Mouse (Mus musculus) heart, embryonic 13.5 days (tissue): Measurements from ENCODE around the gene Drap1. TPM values are rescaled to one million over a fixed set of nuclear protein-coding genes. Genes with fewer than 3 reads are reported as not detected.

Experiments used
- ATAC-seq: fragments of 200-750 bp; cut with Nextera tagmentation; 2 replicates; pipeline ENCODE4 v1.8.0; 2017; ENCODE audit warnings: moderate TSS enrichment; ENCODE audit not compliant: insufficient number of reproducible peaks, low FRiP score, low TSS enrichment; ENCODE audit errors: extremely low read depth
- H3K27ac ChIP-seq: fragments of 300-500 bp; sonication (generic); replicated peaks from 2 replicates; pipeline ENCODE4 v1.5.1; 2015; ENCODE audit warnings: moderate library complexity, mild to moderate bottlenecking, inconsistent platforms
- H3K27me3 ChIP-seq: fragments of 300-500 bp; sonication (generic); replicated peaks from 2 replicates; pipeline ENCODE4 v1.6.1; 2015; ENCODE audit warnings: mild to moderate bottlenecking, inconsistent platforms
- H3K36me3 ChIP-seq: fragments of 300-500 bp; sonication (generic); 2 replicates; pipeline ENCODE4 v1.6.1; 2015; ENCODE audit warnings: mild to moderate bottlenecking, inconsistent platforms
- H3K4me1 ChIP-seq: fragments of 300-500 bp; sonication (generic); 2 replicates; pipeline ENCODE4 v1.6.1; 2015; ENCODE audit warnings: inconsistent platforms
- H3K4me2 ChIP-seq: fragments of 300-500 bp; sonication (generic); 2 replicates; pipeline ENCODE4 v1.6.1; 2015; ENCODE audit warnings: inconsistent platforms, mild to moderate bottlenecking, moderate library complexity
- H3K4me3 ChIP-seq: fragments of 300-500 bp; sonication (generic); 2 replicates; pipeline ENCODE4 v1.5.1; 2015; ENCODE audit warnings: moderate library complexity, mild to moderate bottlenecking, inconsistent platforms
- H3K9ac ChIP-seq: fragments of 300-500 bp; sonication (generic); 2 replicates; pipeline ENCODE4 v1.6.1; 2015; ENCODE audit warnings: inconsistent platforms, mild to moderate bottlenecking, moderate library complexity
- H3K9me3 ChIP-seq: fragments of 300-500 bp; sonication (generic); 2 replicates; pipeline ENCODE4 v1.6.1; 2016; ENCODE audit warnings: inconsistent platforms
- WGBS: fragments of 180-500 bp; shearing (Covaris S2); methylation state at CpG from one replicate; pipeline ENCODE4 v1.1.7; 2015; ENCODE audit warnings: mixed read lengths; 5-methylcytosine and 5-hydroxymethylcytosine counted together
- polyA plus RNA-seq: library from polyadenylated mRNA; unstranded; fragments of >200 nt; fragmentation: Nextera tagmentation; extraction: Ambion mirVana; gene quantifications from 2 replicates; pipeline ENCODE4 v1.2.1, GENCODE M21; 2015

Gene Drap1
- polyA plus RNA-seq, 1 experiment from 2014 or later = 190 TPM

DNA sequence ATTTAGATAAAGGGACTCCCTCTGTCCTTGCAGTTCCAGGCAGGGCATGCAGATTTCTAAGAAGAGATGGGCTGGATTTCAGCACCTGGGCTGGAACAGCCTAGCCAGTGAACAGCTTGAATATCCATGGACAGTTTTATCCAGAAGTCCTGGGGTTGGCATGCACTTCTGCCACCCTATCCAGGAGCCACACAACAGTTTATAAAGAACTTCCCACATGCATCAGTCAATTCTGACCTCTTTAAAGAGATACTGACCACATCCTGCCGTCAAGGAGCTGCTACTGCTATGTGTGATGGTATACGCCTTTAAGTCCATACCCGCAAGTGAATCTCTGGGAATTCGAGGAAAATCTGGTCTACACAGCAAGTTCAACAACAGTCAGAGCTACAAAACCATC lies 4.4 kb upstream of the Drap1 start:
- 71% methylated on average over 4 of the region's 4 CpGs for WGBS
- H3K27me3 ChIP-seq = no peaks in the 10 kb centered on the region
- no peaks in the 10 kb centered on the region for H3K9me3 ChIP-seq
- H3K27ac ChIP-seq = no peak overlapping the region
- H3K4me2 ChIP-seq = no peak overlapping the region
- H3K4me3 ChIP-seq = no peak overlapping the region
- no peak overlapping the region; the same call in 1 of the 2 replicates for H3K9ac ChIP-seq
- ATAC-seq = no peak
- peaks cover 35% of the 10 kb centered on the region for H3K4me1 ChIP-seq
- H3K36me3 ChIP-seq = peaks cover 20% of the 10 kb centered on the region

DNA sequence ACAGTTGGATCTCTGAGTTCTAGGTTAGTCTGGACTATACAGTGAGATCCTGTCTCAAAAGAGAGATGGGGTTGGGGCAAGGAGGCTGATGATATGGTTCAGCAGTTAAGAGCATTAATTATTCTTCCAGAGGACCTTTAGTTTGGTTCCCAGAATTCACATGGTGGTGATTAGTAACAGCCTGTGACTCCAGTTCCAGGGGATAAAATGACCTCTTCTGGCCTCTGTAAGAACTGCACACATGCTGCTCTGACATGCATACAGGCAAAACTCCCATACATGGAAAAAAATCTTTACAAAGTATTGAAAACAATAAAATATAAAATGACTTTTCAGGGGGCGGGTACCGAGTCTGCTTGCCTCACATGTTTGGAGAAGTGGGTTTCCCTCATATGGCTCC lies 3.3 kb upstream of the Drap1 start:
- H3K4me2 ChIP-seq = no peak overlapping the region
- ATAC-seq = no peak
- no peaks in the 10 kb centered on the region for H3K27me3 ChIP-seq
- H3K36me3 ChIP-seq = peaks cover 25% of the 10 kb centered on the region
- H3K27ac ChIP-seq = no peak overlapping the region
- H3K9me3 ChIP-seq = no peaks in the 10 kb centered on the region
- no peak overlapping the region for H3K9ac ChIP-seq
- H3K4me3 ChIP-seq = no peak overlapping the region
- peaks cover 32% of the 10 kb centered on the region for H3K4me1 ChIP-seq
- 95% methylated on average over 2 of the region's 2 CpGs for WGBS

DNA sequence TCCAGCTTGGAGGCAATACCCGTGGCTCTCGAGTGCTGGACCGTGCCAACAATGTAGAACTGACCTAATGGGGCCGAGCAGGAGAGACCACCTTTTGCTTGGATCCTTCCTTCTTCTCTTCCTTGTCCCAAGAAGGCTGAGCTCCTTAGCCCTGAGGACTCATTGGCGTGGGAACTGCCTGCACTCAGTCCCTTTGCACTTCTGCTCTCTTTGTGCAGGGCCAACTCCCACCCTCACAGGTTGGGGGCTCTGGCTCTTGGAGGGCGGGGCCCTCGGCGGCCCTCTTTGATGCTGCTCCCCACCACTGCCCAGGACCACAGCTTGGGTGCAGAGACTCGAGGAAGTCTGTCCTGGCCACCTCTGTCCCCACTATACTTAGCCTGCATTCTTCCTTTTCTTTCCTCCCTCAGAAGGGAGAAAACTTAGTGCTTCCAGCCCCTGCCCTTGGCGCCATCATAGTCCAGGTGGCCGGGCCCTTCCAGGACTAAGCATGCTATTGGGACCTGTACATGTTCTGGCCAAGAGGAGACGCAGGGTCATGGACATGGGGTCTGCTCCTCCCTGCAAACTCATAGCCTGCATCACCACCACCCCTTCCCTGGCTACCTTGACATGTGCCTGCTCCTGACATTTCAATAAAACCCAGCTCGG lies 2.0 kb upstream of the Drap1 start:
- H3K27ac ChIP-seq = no peak overlapping the region
- H3K4me3 ChIP-seq = peak overlapping the region; percentile 84
- no peaks in the 10 kb centered on the region for H3K27me3 ChIP-seq
- peak overlapping the region; percentile 70 for H3K4me2 ChIP-seq
- peaks cover 38% of the 10 kb centered on the region for H3K36me3 ChIP-seq
- peak overlapping the region; percentile 94; the same call in 1 of the 2 replicates for H3K9ac ChIP-seq
- 85% methylated on average over 13 of the region's 13 CpGs for whole genome bisulfite sequencing
- no peaks in the 10 kb centered on the region for H3K9me3 ChIP-seq
- ATAC-seq = no peak
- peaks cover 30% of the 10 kb centered on the region for H3K4me1 ChIP-seq

DNA sequence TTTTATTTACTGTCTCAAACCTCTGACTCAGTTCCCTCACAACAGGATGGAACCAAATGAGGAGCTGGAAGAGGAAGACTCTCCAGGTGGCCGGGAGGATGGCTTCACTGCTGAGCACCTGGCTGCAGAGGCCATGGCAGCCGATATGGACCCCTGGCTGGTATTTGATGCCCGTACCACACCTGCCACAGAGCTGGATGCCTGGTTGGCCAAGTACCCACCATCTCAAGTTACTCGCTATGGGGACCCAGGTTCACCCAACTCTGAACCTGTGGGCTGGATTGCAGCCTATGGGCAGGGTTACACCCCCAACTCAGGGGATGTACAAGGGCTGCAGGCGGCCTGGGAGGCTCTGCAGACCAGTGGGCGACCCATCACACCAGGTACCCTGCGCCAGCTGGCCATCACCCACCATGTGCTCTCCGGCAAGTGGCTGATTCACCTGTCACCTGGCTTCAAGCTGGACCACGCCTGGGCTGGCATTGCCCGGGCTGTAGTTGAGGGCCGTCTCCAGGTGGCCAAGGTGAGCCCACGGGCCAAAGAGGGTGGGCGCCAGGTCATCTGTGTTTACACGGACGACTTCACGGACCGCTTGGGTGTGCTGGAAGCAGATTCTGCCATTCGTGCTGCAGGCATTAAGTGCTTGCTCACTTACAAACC lies 1.3 kb upstream of the Drap1 start:
- peak overlapping the region; percentile 94 for H3K9ac ChIP-seq
- H3K9me3 ChIP-seq = no peaks in the 10 kb centered on the region
- H3K4me3 ChIP-seq = peak overlapping the region; percentile 84
- H3K4me2 ChIP-seq = peak overlapping the region; percentile 70
- H3K4me1 ChIP-seq = peaks cover 30% of the 10 kb centered on the region
- H3K27ac ChIP-seq = peak overlapping the region; percentile 86
- H3K36me3 ChIP-seq = peaks cover 45% of the 10 kb centered on the region
- 86% methylated on average over 18 of the region's 18 CpGs for WGBS
- H3K27me3 ChIP-seq = no peaks in the 10 kb centered on the region
- no peak for ATAC-seq

DNA sequence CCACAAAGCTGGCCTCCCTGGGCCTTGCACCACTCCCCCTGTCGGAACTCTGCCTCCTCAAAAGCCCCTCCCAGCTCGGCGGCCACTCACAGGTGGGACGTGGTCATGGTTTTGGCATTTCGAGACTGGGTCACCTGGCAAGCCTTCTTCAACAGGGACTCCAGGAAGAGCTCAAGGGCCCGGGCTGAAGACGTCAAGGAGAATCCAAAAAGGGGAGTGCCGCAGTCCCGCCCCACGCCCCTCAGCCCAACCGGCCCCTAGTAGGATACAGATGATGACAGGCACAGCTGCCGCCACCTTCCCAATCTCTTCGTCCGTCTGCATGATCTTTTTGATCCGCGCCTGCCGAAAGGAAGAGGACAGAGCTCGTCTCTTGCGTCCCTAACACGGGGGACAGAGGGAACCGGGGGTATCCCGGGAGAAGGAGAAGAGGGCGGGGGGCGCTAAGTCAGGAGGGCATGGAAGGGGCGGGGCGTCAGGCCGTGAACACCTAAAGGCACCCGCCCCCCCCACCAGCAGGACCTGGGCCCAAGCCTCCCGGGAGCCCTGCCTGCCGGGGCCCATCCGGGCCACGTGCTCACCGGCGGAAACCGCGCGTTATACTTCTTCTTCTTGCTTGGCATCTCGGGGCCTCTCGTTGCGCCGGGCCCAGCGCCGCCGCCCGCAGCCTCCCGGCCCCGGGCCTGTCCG lies 542 bp downstream of the Drap1 start:
- under 1% methylated on average over 45 of the region's 48 CpGs for WGBS
- H3K36me3 ChIP-seq = peaks cover 63% of the 10 kb centered on the region
- peaks cover 30% of the 10 kb centered on the region for H3K4me1 ChIP-seq
- H3K4me3 ChIP-seq = peak overlapping the region; percentile 84
- peak overlapping the region; percentile 92 for H3K27ac ChIP-seq
- peak overlapping the region; percentile 91 for H3K9ac ChIP-seq
- no peaks in the 10 kb centered on the region for H3K27me3 ChIP-seq
- H3K4me2 ChIP-seq = peak overlapping the region; percentile 71
- ATAC-seq = peak; percentile 68
- no peaks in the 10 kb centered on the region for H3K9me3 ChIP-seq

DNA sequence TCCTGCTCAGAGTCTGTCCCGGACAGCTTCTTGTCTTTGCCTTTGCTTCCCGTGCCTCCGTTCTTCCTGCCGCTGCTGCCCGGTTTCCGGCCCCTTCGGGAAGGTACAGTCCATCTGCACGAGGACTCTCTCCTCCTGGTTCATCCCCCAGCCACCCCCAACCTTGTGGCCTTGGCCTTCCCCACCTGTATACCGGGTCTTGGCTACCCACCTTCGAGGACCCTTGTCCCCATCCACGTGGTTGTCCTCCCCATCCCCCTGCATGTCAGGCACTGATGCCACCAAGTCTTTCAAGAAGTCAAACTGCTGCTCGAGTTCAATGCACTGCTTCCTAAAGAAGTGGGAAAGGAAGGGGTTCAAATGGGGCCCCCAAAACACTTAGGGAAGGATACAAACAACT lies 1.2 kb downstream of the Drap1 start:
- Histone ChIP-seq H3K27me3 (no peaks in the 10 kb centered on the region), H3K9me3 (no peaks in the 10 kb centered on the region), H3K9ac (peak overlapping the region; percentile 91), H3K36me3 (peaks cover 68% of the 10 kb centered on the region), H3K4me3 (peak overlapping the region; percentile 84), H3K27ac (peak overlapping the region; percentile 92), H3K4me2 (peak overlapping the region; percentile 71), H3K4me1 (peaks cover 30% of the 10 kb centered on the region)
- no peak for ATAC-seq
- 53% methylated on average over 12 of the region's 12 CpGs for WGBS

DNA sequence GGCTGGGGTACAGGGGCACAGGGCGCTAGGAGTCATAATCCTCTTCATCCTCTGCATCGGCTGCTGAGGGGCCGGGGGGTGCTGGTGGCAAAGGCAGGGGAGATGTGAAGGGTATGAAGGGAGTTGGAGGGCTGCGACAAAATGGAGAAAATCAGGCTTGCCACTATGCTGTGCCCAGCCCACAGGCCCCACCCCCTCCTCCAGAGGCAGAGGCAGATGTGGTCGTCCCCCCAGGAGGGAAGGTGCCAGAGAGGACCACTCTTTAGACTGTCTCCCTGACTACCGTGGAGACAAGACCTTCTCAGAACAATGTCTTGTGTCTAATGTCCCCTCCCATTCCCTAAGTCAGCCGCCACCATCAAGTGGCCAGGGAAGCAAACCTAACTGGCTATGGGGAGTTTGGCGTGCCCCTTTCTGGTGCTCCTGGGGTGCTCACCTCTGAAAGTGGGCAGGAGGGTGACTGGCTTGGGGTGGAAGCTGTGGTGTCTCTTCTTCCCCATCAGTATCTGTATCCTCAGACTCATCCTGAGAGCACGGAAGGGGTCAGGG lies 1.8 kb downstream of the Drap1 start:
- peak overlapping the region; percentile 84 for H3K4me3 ChIP-seq
- 85% methylated on average over 9 of the region's 9 CpGs for WGBS

DNA sequence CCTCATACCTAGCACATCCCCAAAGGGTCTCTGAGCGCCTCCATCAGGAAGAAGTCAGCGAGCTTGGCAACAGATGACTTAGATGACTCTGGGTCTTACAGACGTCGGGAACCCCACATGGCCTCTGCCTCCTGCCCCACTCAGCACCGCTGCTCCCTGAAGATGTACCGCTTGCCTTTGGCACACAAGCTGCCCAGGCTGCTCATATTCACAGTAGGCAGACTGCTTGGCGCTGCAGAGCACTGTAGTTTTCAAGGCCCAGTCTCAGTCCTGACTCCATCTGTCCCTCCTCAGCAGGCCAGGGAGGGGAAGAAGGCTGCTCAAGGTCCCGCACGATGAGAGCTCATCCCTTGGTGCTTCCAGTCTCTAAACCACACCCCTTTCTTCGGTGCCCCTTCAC lies 2.5 kb downstream of the Drap1 start:
- peaks cover 30% of the 10 kb centered on the region for H3K4me1 ChIP-seq
- WGBS = 89% methylated on average over 10 of the region's 10 CpGs
- H3K4me3 ChIP-seq = no peak overlapping the region
- no peaks in the 10 kb centered on the region for H3K9me3 ChIP-seq
- no peaks in the 10 kb centered on the region for H3K27me3 ChIP-seq
- no peak for ATAC-seq
- H3K4me2 ChIP-seq = no peak overlapping the region
- peaks cover 68% of the 10 kb centered on the region for H3K36me3 ChIP-seq
- H3K9ac ChIP-seq = peak overlapping the region; percentile 91; the same call in 1 of the 2 replicates
- no peak overlapping the region for H3K27ac ChIP-seq

More for the DNA sequence above, 1.8 kb downstream of the Drap1 start:
- H3K27ac ChIP-seq = no peak overlapping the region
- H3K4me1 ChIP-seq = peaks cover 30% of the 10 kb centered on the region
- no peaks in the 10 kb centered on the region for H3K9me3 ChIP-seq
- ATAC-seq = no peak
- peak overlapping the region; percentile 91 for H3K9ac ChIP-seq
- peak overlapping the region; percentile 71 for H3K4me2 ChIP-seq
- H3K36me3 ChIP-seq = peaks cover 67% of the 10 kb centered on the region
- no peaks in the 10 kb centered on the region for H3K27me3 ChIP-seq

DNA sequence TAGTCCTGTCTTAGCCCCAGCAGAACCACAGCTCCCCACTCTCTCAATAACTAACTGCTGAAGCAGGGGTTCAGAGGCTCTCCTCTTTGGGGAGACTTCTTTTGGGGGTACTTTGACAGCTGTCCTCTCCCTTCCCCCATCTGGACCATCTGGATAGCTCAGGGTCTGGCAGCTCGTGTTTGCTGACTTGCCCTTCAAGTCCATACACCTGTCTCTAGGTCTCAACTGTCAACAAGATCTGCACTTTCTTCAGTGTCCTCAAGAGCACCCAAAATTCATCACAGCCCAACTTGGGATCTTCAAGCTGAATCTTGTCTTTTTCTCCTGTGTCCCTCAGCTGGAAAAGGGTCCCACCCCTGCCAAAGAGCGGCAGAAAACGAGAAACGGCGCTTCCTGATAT lies 3.0 kb downstream of the Drap1 start:
- Histone ChIP-seq H3K4me1 (peaks cover 25% of the 10 kb centered on the region), H3K27ac (no peak overlapping the region), H3K27me3 (no peaks in the 10 kb centered on the region), H3K36me3 (peaks cover 65% of the 10 kb centered on the region), H3K9ac (no peak overlapping the region), H3K9me3 (no peaks in the 10 kb centered on the region), H3K4me2 (no peak overlapping the region), H3K4me3 (no peak overlapping the region)
- ATAC-seq = no peak
- WGBS = 88% methylated on average over 5 of the region's 5 CpGs

DNA sequence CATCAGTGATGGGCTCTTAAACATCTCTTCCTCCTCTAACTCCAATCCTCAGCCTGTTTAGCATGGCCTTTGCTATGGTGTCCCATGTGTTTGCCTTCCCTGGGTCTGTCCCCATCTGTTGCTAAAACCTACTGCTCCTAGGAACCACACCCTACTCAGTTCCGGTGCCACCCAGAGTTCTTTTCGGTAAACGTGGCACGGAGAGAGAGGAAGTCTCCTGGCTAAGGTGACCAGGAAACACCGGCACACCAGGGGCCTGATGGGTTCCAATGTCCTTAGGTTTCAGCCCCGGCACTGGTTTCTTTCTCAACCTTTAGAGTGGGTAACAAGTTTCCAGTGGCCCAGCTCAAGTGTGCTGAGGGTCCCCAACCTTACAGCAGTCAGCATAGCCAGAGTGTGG lies 4.2 kb downstream of the Drap1 start:
- Histone ChIP-seq H3K4me2 (no peak overlapping the region), H3K4me3 (no peak overlapping the region), H3K9ac (no peak overlapping the region), H3K27me3 (no peaks in the 10 kb centered on the region), H3K9me3 (no peaks in the 10 kb centered on the region), H3K4me1 (peaks cover 13% of the 10 kb centered on the region), H3K36me3 (peaks cover 59% of the 10 kb centered on the region), H3K27ac (no peak overlapping the region)
- WGBS = 89% methylated on average over 6 of the region's 6 CpGs
- no peak for ATAC-seq

DNA sequence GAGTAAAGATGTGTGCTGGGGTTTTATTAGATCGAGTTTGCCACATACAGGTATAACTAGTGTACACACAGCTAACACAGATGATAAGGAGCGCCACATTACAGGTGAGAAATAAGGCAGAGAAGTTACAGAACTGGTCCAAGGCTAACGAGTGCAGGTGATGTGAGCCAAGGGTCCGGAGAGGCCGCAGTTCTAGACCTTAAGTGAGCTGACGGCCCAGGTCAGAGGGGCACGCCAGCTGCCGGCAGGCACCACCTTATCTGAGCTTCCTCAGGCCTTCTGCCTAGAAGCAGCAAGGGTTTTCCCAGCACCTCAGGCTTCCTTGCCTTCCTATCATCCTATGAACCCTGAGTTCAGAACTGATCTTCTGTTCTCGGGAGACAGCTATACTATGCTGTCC lies 5.1 kb downstream of the Drap1 start:
- no peak overlapping the region for H3K4me2 ChIP-seq
- H3K4me3 ChIP-seq = no peak overlapping the region
- ATAC-seq = no peak
- H3K9me3 ChIP-seq = no peaks in the 10 kb centered on the region
- WGBS = 79% methylated on average over 9 of the region's 9 CpGs
- no peak overlapping the region for H3K27ac ChIP-seq
- no peak overlapping the region for H3K9ac ChIP-seq
- peaks cover 13% of the 10 kb centered on the region for H3K4me1 ChIP-seq
- peaks cover 59% of the 10 kb centered on the region for H3K36me3 ChIP-seq
- no peaks in the 10 kb centered on the region for H3K27me3 ChIP-seq
